15 mouse cellular contexts compared by ENCODE assay signal in the genomic region with DNA sequence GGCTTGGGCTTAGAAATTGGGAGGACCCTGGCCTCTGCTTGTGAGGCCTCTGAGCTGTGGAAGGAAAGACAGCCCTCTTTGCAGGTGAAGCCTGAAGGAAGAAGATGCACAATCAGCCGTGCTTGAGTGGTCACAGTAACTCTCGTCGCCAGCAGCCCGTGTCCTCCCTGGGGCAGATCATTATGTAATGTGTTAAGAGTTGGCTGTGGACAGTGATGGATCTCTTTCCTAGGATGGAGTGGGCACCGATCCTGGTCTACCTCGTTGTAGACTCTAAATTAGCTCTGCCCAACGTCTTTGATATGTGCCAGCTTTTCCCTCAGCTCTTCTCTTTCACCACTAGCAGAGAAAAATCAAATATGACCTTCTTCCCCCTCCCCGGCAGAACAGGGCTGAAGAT. TPM values are rescaled to one million over a fixed set of nuclear protein-coding genes. Genes with fewer than 3 reads are reported as not detected.
DNase-seq lines count a peak whose midpoint lies in the region; ATAC-seq lines count a peak whose summit lies in the region.
"Had no signal": no experiment of that assay in that cellular context is flagged by ENCODE, and none has a peak within 500 bp of the region (broad histone marks: within the 10 kb centered on the region; RNA-seq: fewer than 3 reads in every experiment).

No protein-coding gene starts in this region.

- no peak for DNase-seq in cerebellum, adult 11 months
- peak; percentile 77 for DNase-seq in kidney, adult 9 months
- DNase-seq in spleen, adult 12 weeks (ENCODE audit: low spot score) = no peak
- DNase-seq: adrenal gland, adult 2 months; lung, postnatal 4 days; spleen, adult 18-20 months had no signal

- H3K4me3 ChIP-seq in midbrain, embryonic 16.5 days (ENCODE audit: low read depth, low read length) = no peak overlapping the region
- H3K4me3 ChIP-seq in midbrain, embryonic 15.5 days = no peak overlapping the region
- no peak overlapping the region for H3K4me3 ChIP-seq in forebrain, embryonic 12.5 days (replicated peaks)
- H3K4me3 ChIP-seq in neural tube, embryonic 15.5 days (replicated peaks) = no peak overlapping the region
- H3K4me3 ChIP-seq: embryonic facial prominence, embryonic 12.5 days; forebrain, embryonic 10.5 days; heart, embryonic 13.5 days; liver, embryonic 15.5 days had no signal

- H3K27ac ChIP-seq in midbrain, embryonic 16.5 days (ENCODE audit: low read length) = peak overlapping the region; percentile 34; the same call in 1 of the 2 replicates
- H3K27ac ChIP-seq in midbrain, embryonic 15.5 days = no peak overlapping the region
- H3K27ac ChIP-seq in forebrain, embryonic 12.5 days = no peak overlapping the region
- no peak overlapping the region for H3K27ac ChIP-seq in neural tube, embryonic 15.5 days (replicated peaks)
- H3K27ac ChIP-seq: embryonic facial prominence, embryonic 12.5 days; forebrain, embryonic 10.5 days; liver, embryonic 15.5 days had no signal

- H3K9ac ChIP-seq in midbrain, embryonic 16.5 days (ENCODE audit: low read depth, low read length) = no peak overlapping the region
- no peak overlapping the region for H3K9ac ChIP-seq in midbrain, embryonic 15.5 days
- no peak overlapping the region for H3K9ac ChIP-seq in forebrain, embryonic 12.5 days
- no peak overlapping the region for H3K9ac ChIP-seq in neural tube, embryonic 15.5 days (replicated peaks)
- H3K9ac ChIP-seq: embryonic facial prominence, embryonic 12.5 days; heart, embryonic 13.5 days; liver, embryonic 15.5 days had no signal

- H3K36me3 ChIP-seq in midbrain, embryonic 16.5 days (ENCODE audit: control insufficient read depth, insufficient read depth, low read length) = peaks cover 4% of the 10 kb centered on the region; the same call in 1 of the 2 replicates
- H3K36me3 ChIP-seq in midbrain, embryonic 15.5 days (replicated peaks) = 0 out of 2 replicates have a peak, but pooled peaks cover 2% of the 10 kb centered on the region
- H3K36me3 ChIP-seq in forebrain, embryonic 12.5 days (replicated peaks) = 0 out of 2 replicates have a peak, but pooled peaks cover 5% of the 10 kb centered on the region
- 0 out of 2 replicates have a peak, but pooled peaks cover 5% of the 10 kb centered on the region for H3K36me3 ChIP-seq in neural tube, embryonic 15.5 days

- 34% methylated on average over 8 of the region's 8 CpGs for WGBS in midbrain, embryonic 16.5 days
- 37% methylated on average over 8 of the region's 8 CpGs for WGBS in midbrain, embryonic 15.5 days
- WGBS in forebrain, embryonic 12.5 days = 70% methylated on average over 8 of the region's 8 CpGs
- 43% methylated on average over 8 of the region's 8 CpGs for WGBS in neural tube, embryonic 15.5 days

- ATAC-seq in cerebellum, adult (ENCODE audit: insufficient number of reproducible peaks, low FRiP score, low TSS enrichment) = peak; percentile 71
- peak; percentile 40; the same call in 1 of the 2 replicates for ATAC-seq in midbrain, embryonic 16.5 days
- ATAC-seq in midbrain, embryonic 15.5 days (replicated peaks) = no peak
- ATAC-seq in forebrain, embryonic 12.5 days (ENCODE audit: low FRiP score) = no peak
- no peak for ATAC-seq in neural tube, embryonic 15.5 days (ENCODE audit: low FRiP score)

- H3K4me2 ChIP-seq in midbrain, embryonic 16.5 days (ENCODE audit: low read length) = no peak overlapping the region
- H3K4me2 ChIP-seq in midbrain, embryonic 15.5 days = no peak overlapping the region
- H3K4me2 ChIP-seq in forebrain, embryonic 12.5 days = no peak overlapping the region
- H3K4me2 ChIP-seq in neural tube, embryonic 15.5 days = no peak overlapping the region
- H3K4me2 ChIP-seq: embryonic facial prominence, embryonic 12.5 days; liver, embryonic 15.5 days had no signal

- H3K9me3 ChIP-seq in midbrain, embryonic 16.5 days (replicated peaks; ENCODE audit: control insufficient read depth, low read length, poor library complexity, severe bottlenecking) = no peaks in the 10 kb centered on the region
- no peaks in the 10 kb centered on the region for H3K9me3 ChIP-seq in midbrain, embryonic 15.5 days
- H3K9me3 ChIP-seq in forebrain, embryonic 12.5 days = no peaks in the 10 kb centered on the region
- H3K9me3 ChIP-seq in neural tube, embryonic 15.5 days (replicated peaks) = no peaks in the 10 kb centered on the region
- H3K9me3 ChIP-seq: embryonic facial prominence, embryonic 12.5 days; forebrain, embryonic 10.5 days; heart, embryonic 13.5 days; liver, embryonic 15.5 days had no signal

- H3K27me3 ChIP-seq in midbrain, embryonic 16.5 days (ENCODE audit: control insufficient read depth, insufficient read depth, low read depth, low read length) = no peaks in the 10 kb centered on the region
- H3K27me3 ChIP-seq in midbrain, embryonic 15.5 days (replicated peaks) = no peaks in the 10 kb centered on the region
- H3K27me3 ChIP-seq in forebrain, embryonic 12.5 days = no peaks in the 10 kb centered on the region
- H3K27me3 ChIP-seq in neural tube, embryonic 15.5 days (replicated peaks) = no peaks in the 10 kb centered on the region
- H3K27me3 ChIP-seq: embryonic facial prominence, embryonic 12.5 days; heart, embryonic 13.5 days; liver, embryonic 15.5 days had no signal

- peaks cover 6% of the 10 kb centered on the region; the same call in 1 of the 2 replicates for H3K4me1 ChIP-seq in midbrain, embryonic 16.5 days (ENCODE audit: control insufficient read depth, insufficient read depth, low read length)
- peaks cover 13% of the 10 kb centered on the region; the same call in 1 of the 2 replicates for H3K4me1 ChIP-seq in midbrain, embryonic 15.5 days
- peaks cover 8% of the 10 kb centered on the region; the same call in 1 of the 2 replicates for H3K4me1 ChIP-seq in forebrain, embryonic 12.5 days
- H3K4me1 ChIP-seq in neural tube, embryonic 15.5 days = 0 out of 2 replicates have a peak, but pooled peaks cover 10% of the 10 kb centered on the region
- H3K4me1 ChIP-seq: embryonic facial prominence, embryonic 12.5 days had no signal

RNA-seq across cellular contexts. Expression of gene Man2a1, which starts 20.7 kb away (rescaled TPM):
- 5.3 and 6.6 TPM in 2 replicates for polyA plus RNA-seq in midbrain, embryonic 16.5 days (2015; fragmentation: Nextera tagmentation; extraction: Ambion mirVana)
- 6.0 and 6.1 TPM in 2 replicates for polyA plus RNA-seq in midbrain, embryonic 15.5 days (2015; fragmentation: Nextera tagmentation; extraction: Ambion mirVana)
- polyA plus RNA-seq in forebrain, embryonic 12.5 days (2016; fragmentation: Nextera tagmentation; extraction: Ambion mirVana) = 4.1 and 4.7 TPM in 2 replicates
- polyA plus RNA-seq in neural tube, embryonic 15.5 days (2015; fragmentation: Nextera tagmentation; extraction: Ambion mirVana) = 5.4 and 9.0 TPM in 2 replicates

Comparison
In these comparisons a context has a peak if more than half of its experiments do, and no peak if none do; other contexts are left out.
1. ATAC-seq: peak in cerebellum, adult (single experiment) and midbrain, embryonic 16.5 days (single experiment); none in midbrain, embryonic 15.5 days (single experiment), forebrain, embryonic 12.5 days (single experiment) and neural tube, embryonic 15.5 days (single experiment).